Mouse (Mus musculus): ENCODE results near the gene Tkt. TPM values are rescaled to one million over a fixed set of nuclear protein-coding genes. Genes with fewer than 3 reads are reported as not detected.

Tkt gene
- polyA plus RNA-seq, 1 experiment = 269 TPM

DNA sequence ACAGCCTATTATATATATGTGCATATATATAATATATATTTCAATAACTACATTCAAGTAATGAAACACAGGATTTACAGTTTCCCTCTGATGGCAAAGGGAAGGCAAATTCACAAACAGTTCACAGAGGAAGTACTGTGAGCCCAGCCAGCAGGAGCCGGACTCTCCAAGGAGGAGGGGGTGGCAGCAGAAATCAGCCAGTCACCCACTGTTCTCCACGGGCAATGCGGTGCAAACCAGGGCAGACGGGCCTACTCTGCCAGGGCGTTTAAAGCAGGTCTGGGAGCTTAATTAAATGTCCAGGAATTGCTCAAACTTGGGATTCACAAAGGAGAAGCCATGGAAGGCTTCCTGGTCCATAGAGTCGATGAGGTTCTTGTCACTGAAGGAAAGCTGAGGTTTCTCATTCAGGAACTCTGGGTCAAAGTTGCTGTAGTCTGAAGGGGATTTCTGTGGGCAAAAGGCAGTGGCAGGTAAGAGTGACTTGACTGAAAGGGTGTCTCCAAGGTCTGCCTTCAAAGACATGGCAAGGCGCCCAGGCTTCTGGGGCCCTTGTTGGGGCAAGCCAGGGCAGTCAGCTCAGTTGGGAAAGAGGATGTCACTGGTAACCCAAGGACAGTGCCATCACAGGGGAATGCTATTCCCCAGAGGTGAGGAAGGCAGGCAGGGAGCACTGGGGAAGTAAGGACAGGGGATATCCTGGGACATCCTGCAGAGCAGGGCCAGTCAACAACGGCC, 47.6 kb downstream of the Tkt start:
- no peak for DNase-seq
- Histone ChIP-seq H3K4me1 (replicated peaks; ENCODE audit: control insufficient read depth, insufficient read depth, low read length) (no peaks in the 10 kb centered on the region), H3K4me3 (ENCODE audit: control insufficient read depth, insufficient read depth, low read length) (no peak overlapping the region), H3K27ac (ENCODE audit: control insufficient read depth, insufficient read depth, low read length) (no peak overlapping the region), H3K27me3 (ENCODE audit: control insufficient read depth, insufficient read depth, low read length) (no peaks in the 10 kb centered on the region), H3K36me3 (ENCODE audit: control insufficient read depth, insufficient read depth, low read length) (peaks cover 29% of the 10 kb centered on the region)
- TF ChIP-seq POLR2A (IDR thresholded peaks at IDR 0.05; ENCODE audit: control insufficient read depth, extremely low read depth, insufficient read depth, low read length, poor library complexity) = no peak
- no peak for TF ChIP-seq CTCF (IDR thresholded peaks at IDR 0.05; ENCODE audit: borderline replicate concordance, control insufficient read depth, extremely low read depth, insufficient read depth, low read length, poor library complexity)
- WGBS = 93% methylated on average over 8 of the region's 8 CpGs

DNA sequence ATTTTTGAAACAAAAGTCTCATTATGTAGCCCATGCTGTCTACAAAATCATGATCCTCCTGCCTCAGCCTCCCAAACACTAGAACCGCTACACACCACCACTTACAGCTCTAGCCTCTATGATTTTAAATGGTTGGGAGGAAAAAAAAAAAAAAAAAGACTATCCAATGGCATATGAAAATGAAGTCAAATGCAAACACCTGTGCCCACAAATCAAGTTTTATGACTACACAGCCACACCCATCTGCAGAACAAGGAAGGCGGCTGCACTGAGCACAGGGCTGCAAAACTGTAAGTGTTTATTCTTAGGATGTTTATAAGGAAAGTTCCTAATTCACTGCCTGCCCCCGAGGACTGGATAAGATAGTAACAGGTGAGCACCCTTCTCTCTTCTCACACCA, 48.2 kb downstream of the Tkt start:
- Histone ChIP-seq H3K36me3 (ENCODE audit: control insufficient read depth, insufficient read depth, low read length) (peaks cover 31% of the 10 kb centered on the region), H3K27me3 (ENCODE audit: control insufficient read depth, insufficient read depth, low read length) (no peaks in the 10 kb centered on the region), H3K27ac (ENCODE audit: control insufficient read depth, insufficient read depth, low read length) (no peak overlapping the region), H3K4me1 (replicated peaks; ENCODE audit: control insufficient read depth, insufficient read depth, low read length) (no peaks in the 10 kb centered on the region), H3K4me3 (ENCODE audit: control insufficient read depth, insufficient read depth, low read length) (no peak overlapping the region)
- no peak for DNase-seq
- TF ChIP-seq POLR2A (IDR thresholded peaks at IDR 0.05; ENCODE audit: control insufficient read depth, extremely low read depth, insufficient read depth, low read length, poor library complexity) (no peak), CTCF (IDR thresholded peaks at IDR 0.05; ENCODE audit: borderline replicate concordance, control insufficient read depth, extremely low read depth, insufficient read depth, low read length, poor library complexity) (no peak)
- WGBS = 88% methylated on average over 3 of the region's 3 CpGs

DNA sequence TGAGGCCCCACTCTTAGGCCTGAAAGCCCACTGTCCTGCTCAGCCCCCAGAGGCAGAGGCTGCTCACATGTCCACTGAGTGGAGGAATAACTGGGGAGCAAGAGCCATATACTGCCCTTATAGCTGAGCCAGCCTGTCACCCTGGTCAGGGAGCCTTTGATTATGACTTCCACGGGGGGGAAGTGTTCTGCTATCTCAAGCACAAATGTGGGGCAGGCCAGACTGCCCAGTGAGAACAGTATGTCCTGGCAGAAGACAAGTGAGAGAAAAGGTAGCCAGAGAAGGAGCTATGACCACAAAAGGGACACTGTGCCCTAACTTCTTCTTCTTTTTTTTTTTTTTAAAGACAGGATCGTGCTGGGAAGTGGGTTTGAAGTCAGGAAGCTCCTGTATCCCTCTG, 49.0 kb downstream of the Tkt start:
- 90% methylated on average over 2 of the region's 2 CpGs for WGBS
- DNase-seq = no peak
- no peak for TF ChIP-seq CTCF (IDR thresholded peaks at IDR 0.05; ENCODE audit: borderline replicate concordance, control insufficient read depth, extremely low read depth, insufficient read depth, low read length, poor library complexity)
- TF ChIP-seq POLR2A (IDR thresholded peaks at IDR 0.05; ENCODE audit: control insufficient read depth, extremely low read depth, insufficient read depth, low read length, poor library complexity) = no peak
- no peaks in the 10 kb centered on the region for H3K4me1 ChIP-seq (replicated peaks; ENCODE audit: control insufficient read depth, insufficient read depth, low read length)
- H3K27ac ChIP-seq (ENCODE audit: control insufficient read depth, insufficient read depth, low read length) = no peak overlapping the region
- no peaks in the 10 kb centered on the region for H3K27me3 ChIP-seq (ENCODE audit: control insufficient read depth, insufficient read depth, low read length)
- no peak overlapping the region for H3K4me3 ChIP-seq (ENCODE audit: control insufficient read depth, insufficient read depth, low read length)
- H3K36me3 ChIP-seq (ENCODE audit: control insufficient read depth, insufficient read depth, low read length) = peaks cover 39% of the 10 kb centered on the region

DNA sequence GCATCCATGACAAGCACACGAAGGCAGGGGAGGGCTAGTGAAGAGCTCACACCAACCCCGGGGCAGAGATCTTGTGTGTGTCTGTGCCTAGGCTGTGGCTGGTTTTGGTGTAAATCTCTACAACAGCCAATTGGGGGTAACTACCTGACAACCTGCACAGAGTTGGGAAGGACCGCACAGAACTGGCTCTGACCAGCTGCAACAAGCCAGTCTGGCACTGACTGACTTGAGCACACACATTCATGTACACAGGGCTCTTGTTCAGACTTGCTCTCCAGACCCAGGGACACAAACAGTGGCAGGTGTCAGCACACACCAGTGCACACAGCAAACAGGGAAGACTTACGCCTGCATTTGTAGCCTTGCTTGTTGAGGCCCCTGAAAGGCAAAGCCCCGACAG, 58.7 kb downstream of the Tkt start:
- no peak for DNase-seq
- WGBS = 90% methylated on average over 5 of the region's 5 CpGs

DNA sequence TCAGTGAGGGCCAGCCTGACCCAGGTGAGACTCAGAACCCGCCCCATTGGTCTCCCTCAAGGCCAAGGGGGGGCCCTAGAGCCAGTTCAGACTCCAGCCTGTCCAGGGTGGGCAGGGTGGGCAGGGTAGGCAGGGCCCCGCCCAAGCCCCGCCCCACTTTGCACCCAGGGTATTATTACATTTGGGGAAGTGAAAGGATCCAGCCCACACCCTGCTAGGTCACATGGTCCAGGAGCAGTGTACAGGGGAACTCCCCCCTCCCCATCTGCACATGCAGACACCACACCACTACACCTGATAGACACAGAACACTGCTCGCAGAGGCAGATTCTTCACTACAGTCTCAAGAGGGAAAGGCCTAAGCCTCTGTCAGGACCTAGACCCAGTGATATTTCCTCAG, 59.5 kb downstream of the Tkt start:
- H3K36me3 ChIP-seq (ENCODE audit: control insufficient read depth, insufficient read depth, low read length) = peaks cover 20% of the 10 kb centered on the region
- no peak overlapping the region for H3K27ac ChIP-seq (ENCODE audit: control insufficient read depth, insufficient read depth, low read length)
- no peak for TF ChIP-seq CTCF (IDR thresholded peaks at IDR 0.05; ENCODE audit: borderline replicate concordance, control insufficient read depth, extremely low read depth, insufficient read depth, low read length, poor library complexity)
- WGBS = 74% methylated on average over 4 of the region's 4 CpGs
- no peak overlapping the region for H3K4me3 ChIP-seq (ENCODE audit: control insufficient read depth, insufficient read depth, low read length)
- no peaks in the 10 kb centered on the region for H3K27me3 ChIP-seq (ENCODE audit: control insufficient read depth, insufficient read depth, low read length)
- peaks cover 11% of the 10 kb centered on the region for H3K4me1 ChIP-seq (replicated peaks; ENCODE audit: control insufficient read depth, insufficient read depth, low read length)
- no peak for DNase-seq

More for the DNA sequence above, 58.7 kb downstream of the Tkt start:
- Histone ChIP-seq H3K4me1 (replicated peaks; ENCODE audit: control insufficient read depth, insufficient read depth, low read length) (peaks cover 11% of the 10 kb centered on the region), H3K27me3 (ENCODE audit: control insufficient read depth, insufficient read depth, low read length) (no peaks in the 10 kb centered on the region), H3K4me3 (ENCODE audit: control insufficient read depth, insufficient read depth, low read length) (no peak overlapping the region), H3K27ac (ENCODE audit: control insufficient read depth, insufficient read depth, low read length) (no peak overlapping the region), H3K36me3 (ENCODE audit: control insufficient read depth, insufficient read depth, low read length) (peaks cover 25% of the 10 kb centered on the region)
- TF ChIP-seq POLR2A (IDR thresholded peaks at IDR 0.05; ENCODE audit: control insufficient read depth, extremely low read depth, insufficient read depth, low read length, poor library complexity) (no peak), CTCF (IDR thresholded peaks at IDR 0.05; ENCODE audit: borderline replicate concordance, control insufficient read depth, extremely low read depth, insufficient read depth, low read length, poor library complexity) (no peak)

DNA sequence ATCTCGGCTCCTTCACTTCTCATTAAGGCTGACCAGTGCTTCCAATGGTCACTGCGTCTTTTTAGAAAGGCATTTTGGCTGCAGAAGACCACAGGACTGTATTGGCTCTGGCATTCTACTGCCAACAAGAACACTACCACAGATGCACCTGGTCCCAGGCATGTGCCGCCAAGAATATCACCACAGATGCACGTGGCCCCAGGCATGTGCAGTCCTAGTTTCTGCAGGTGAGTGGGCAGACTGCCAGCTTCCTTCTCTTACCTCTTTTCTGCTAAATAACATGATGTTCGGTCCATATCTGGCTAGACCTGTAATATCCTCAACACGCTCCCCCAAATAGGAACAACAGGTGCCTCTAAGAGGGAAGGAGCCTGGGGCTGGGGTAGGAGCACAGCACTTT, 60.0 kb downstream of the Tkt start:
- Histone ChIP-seq H3K27me3 (ENCODE audit: control insufficient read depth, insufficient read depth, low read length) (no peaks in the 10 kb centered on the region), H3K4me1 (replicated peaks; ENCODE audit: control insufficient read depth, insufficient read depth, low read length) (peaks cover 11% of the 10 kb centered on the region), H3K36me3 (ENCODE audit: control insufficient read depth, insufficient read depth, low read length) (peaks cover 20% of the 10 kb centered on the region), H3K27ac (ENCODE audit: control insufficient read depth, insufficient read depth, low read length) (no peak overlapping the region), H3K4me3 (ENCODE audit: control insufficient read depth, insufficient read depth, low read length) (no peak overlapping the region)
- DNase-seq = no peak
- TF ChIP-seq POLR2A (IDR thresholded peaks at IDR 0.05; ENCODE audit: control insufficient read depth, extremely low read depth, insufficient read depth, low read length, poor library complexity) = no peak
- TF ChIP-seq CTCF (IDR thresholded peaks at IDR 0.05; ENCODE audit: borderline replicate concordance, control insufficient read depth, extremely low read depth, insufficient read depth, low read length, poor library complexity) = no peak
- WGBS = 60% methylated on average over 6 of the region's 6 CpGs

DNA sequence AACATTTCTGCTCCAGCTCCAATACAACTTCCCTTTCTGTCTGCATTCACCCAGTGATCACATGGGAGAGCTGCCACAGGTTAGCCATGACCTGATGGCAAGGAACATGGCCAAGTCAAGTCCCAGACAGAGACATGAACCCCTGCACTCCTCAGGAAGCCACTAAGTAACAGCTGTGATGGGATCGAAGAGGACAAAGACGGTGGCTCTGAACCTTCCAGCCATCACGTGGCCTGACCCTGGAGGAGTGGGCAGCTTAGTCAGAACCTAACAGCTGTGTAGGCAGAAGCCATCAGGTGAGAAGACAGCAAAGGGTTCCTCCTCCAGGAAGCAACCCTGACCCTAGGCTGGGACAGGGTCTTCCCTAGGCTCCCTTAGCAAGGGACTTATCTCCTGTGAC, 61.3 kb downstream of the Tkt start:
- H3K27me3 ChIP-seq (ENCODE audit: control insufficient read depth, insufficient read depth, low read length) = no peaks in the 10 kb centered on the region
- DNase-seq = no peak
- WGBS = 95% methylated on average over 3 of the region's 3 CpGs
- H3K36me3 ChIP-seq (ENCODE audit: control insufficient read depth, insufficient read depth, low read length) = peaks cover 16% of the 10 kb centered on the region
- H3K27ac ChIP-seq (ENCODE audit: control insufficient read depth, insufficient read depth, low read length) = no peak overlapping the region
- H3K4me1 ChIP-seq (replicated peaks; ENCODE audit: control insufficient read depth, insufficient read depth, low read length) = peaks cover 13% of the 10 kb centered on the region
- TF ChIP-seq CTCF (IDR thresholded peaks at IDR 0.05; ENCODE audit: borderline replicate concordance, control insufficient read depth, extremely low read depth, insufficient read depth, low read length, poor library complexity) = no peak
- no peak for TF ChIP-seq POLR2A (IDR thresholded peaks at IDR 0.05; ENCODE audit: control insufficient read depth, extremely low read depth, insufficient read depth, low read length, poor library complexity)
- H3K4me3 ChIP-seq (ENCODE audit: control insufficient read depth, insufficient read depth, low read length) = no peak overlapping the region

Data from thymus, adult 2 months (tissue).